Mouse (Mus musculus): ENCODE measurements around the gene Rhpn2. TPM values are rescaled to one million over a fixed set of nuclear protein-coding genes. Genes with fewer than 3 reads are reported as not detected.

Rhpn2 gene
- polyA plus RNA-seq, 1 experiment from 2014 or later: 5.0 TPM

DNA sequence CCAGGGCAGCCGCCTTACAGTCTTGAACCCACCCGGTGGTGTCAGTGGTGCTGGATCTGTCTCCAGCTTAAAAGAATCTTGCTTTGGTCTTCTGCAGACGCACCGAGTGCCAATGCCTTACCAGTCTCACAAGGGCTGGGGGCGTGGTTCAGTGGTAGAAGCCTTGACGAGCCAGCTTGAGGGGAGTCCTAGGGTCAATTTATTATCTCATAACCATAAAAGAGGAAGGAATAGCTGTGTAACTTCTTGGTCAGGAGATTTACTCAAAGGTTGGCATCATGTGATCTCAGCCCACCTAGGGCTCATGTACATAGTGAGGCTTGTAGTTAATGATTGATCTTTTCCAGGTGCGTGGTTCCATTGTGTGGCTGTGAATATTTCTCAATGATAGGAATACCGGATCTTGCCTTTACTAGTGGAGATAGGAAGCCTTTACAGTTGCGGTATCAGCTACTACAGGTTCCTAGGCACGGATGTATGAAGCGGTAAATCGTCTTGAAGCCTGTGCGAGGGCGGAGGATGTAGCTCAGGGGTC, 38.6 kb downstream of the Rhpn2 start:
- Histone ChIP-seq H3K9ac (no peak overlapping the region), H3K4me1 (replicated peaks) (no peaks in the 10 kb centered on the region), H3K9me3 (replicated peaks) (no peaks in the 10 kb centered on the region), H3K4me3 (replicated peaks) (no peak overlapping the region), H3K4me2 (no peak overlapping the region), H3K27me3 (no peaks in the 10 kb centered on the region), H3K27ac (replicated peaks) (no peak overlapping the region), H3K36me3 (replicated peaks) (0 out of 2 replicates have a peak, but pooled peaks cover 3% of the 10 kb centered on the region)
- no peak for ATAC-seq (ENCODE audit: insufficient read depth)
- WGBS (ENCODE audit: insufficient replicate concordance): 71% methylated on average over 14 of the region's 14 CpGs

DNA sequence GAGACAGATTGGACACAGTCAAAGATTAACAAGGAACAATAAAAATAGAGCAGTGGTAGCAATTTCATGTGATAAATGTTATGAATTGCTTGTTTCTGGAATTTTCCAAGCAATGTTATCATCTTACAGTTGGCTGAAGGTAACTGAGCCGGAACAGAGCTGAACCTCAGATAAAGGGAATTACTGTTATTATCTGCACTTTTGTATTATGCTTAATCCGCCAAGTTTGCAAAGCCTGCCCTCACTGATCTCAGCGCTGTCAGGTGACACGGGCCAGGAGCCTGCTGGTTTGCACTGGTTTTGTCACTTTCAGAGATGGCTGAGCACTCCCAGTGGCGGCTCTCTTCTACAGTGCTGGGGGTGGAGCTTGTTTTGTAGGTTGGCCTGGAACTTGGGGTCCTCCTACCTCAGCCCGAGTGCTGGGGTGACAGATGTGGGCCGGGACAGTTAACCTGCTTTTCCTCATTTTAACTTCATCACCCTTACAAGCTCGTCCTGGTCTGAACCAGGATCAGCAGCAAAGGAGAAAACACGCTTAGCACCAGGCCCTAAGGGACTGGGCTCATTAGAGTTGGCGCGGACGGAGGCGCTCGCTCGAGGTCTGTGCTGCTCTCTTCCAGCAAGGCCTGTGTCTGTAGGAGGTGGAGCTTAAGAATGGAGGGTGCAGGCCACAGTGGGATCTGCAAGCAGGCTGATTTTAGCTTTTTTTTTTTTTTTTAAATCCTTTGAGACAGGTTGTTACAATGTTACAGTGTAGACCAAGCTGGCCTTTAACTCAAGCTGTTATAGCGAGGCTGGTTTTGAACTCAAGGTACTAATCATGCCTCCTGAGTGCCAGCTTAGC, 39.4 kb downstream of the Rhpn2 start:
- no peak overlapping the region for H3K4me2 ChIP-seq
- no peaks in the 10 kb centered on the region for H3K4me1 ChIP-seq (replicated peaks)
- no peaks in the 10 kb centered on the region for H3K27me3 ChIP-seq
- no peak for ATAC-seq (ENCODE audit: insufficient read depth)
- H3K9ac ChIP-seq: no peak overlapping the region
- H3K9me3 ChIP-seq (replicated peaks): no peaks in the 10 kb centered on the region
- H3K4me3 ChIP-seq (replicated peaks): no peak overlapping the region
- no peak overlapping the region for H3K27ac ChIP-seq (replicated peaks)
- 0 out of 2 replicates have a peak, but pooled peaks cover under 1% of the 10 kb centered on the region for H3K36me3 ChIP-seq (replicated peaks)
- 56% methylated on average over 16 of the region's 16 CpGs for WGBS (ENCODE audit: insufficient replicate concordance)

DNA sequence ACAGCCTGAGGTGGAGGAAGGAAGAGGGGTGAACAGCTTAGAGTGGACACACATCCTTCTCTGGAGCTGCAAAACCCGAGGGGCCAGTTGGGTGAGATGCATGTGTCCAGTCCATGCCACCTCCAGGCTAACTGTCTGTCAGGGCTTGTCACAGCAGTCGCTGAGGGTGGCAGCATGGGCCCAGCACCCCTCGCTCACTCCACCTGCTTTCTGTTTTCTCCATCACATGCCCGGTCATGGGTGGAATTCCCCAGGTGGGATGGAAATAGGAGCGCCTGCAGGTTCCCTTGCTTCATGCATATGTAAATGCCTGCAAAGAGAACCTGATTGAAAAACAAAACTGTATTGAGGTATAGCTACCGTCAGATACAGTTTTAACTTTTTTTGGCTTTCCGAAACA, 40.3 kb downstream of the Rhpn2 start:
- Histone ChIP-seq H3K4me3 (replicated peaks) (no peak overlapping the region), H3K27me3 (no peaks in the 10 kb centered on the region; the same call in 1 of the 2 replicates), H3K9me3 (replicated peaks) (no peaks in the 10 kb centered on the region), H3K36me3 (replicated peaks) (no peaks in the 10 kb centered on the region), H3K4me1 (replicated peaks) (no peaks in the 10 kb centered on the region; the same call in 1 of the 2 replicates), H3K9ac (no peak overlapping the region), H3K27ac (replicated peaks) (no peak overlapping the region), H3K4me2 (no peak overlapping the region)
- no peak for ATAC-seq (ENCODE audit: insufficient read depth)
- whole genome bisulfite sequencing (ENCODE audit: insufficient replicate concordance): 67% methylated on average over 7 of the region's 7 CpGs

DNA sequence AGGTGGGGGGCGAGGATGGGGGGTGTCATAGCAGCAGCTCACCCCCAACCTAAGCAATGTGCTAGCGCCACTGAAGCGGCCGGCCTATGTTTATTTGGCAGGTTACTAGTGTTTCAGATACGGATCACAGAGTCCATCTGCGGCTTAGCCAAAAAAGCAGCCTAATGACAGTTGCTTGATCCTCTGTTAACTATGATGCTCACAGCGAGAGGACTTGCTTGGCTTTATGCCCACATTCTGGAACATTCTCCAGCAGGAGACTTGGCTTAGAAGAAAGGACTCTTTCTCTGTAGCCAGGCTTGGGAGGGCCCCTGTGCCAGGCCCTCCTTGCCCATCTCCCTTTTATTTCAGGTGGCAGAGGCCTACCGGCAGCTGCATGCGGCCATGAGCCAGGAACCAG, 42.7 kb downstream of the Rhpn2 start:
- Histone ChIP-seq H3K4me2 (no peak overlapping the region), H3K4me1 (replicated peaks) (peaks cover 4% of the 10 kb centered on the region; the same call in 1 of the 2 replicates), H3K27ac (replicated peaks) (no peak overlapping the region), H3K9ac (no peak overlapping the region), H3K27me3 (no peaks in the 10 kb centered on the region; the same call in 1 of the 2 replicates), H3K4me3 (replicated peaks) (no peak overlapping the region), H3K9me3 (replicated peaks) (no peaks in the 10 kb centered on the region), H3K36me3 (replicated peaks) (no peaks in the 10 kb centered on the region)
- ATAC-seq (ENCODE audit: insufficient read depth): no peak
- WGBS (ENCODE audit: insufficient replicate concordance): 80% methylated on average over 9 of the region's 9 CpGs

DNA sequence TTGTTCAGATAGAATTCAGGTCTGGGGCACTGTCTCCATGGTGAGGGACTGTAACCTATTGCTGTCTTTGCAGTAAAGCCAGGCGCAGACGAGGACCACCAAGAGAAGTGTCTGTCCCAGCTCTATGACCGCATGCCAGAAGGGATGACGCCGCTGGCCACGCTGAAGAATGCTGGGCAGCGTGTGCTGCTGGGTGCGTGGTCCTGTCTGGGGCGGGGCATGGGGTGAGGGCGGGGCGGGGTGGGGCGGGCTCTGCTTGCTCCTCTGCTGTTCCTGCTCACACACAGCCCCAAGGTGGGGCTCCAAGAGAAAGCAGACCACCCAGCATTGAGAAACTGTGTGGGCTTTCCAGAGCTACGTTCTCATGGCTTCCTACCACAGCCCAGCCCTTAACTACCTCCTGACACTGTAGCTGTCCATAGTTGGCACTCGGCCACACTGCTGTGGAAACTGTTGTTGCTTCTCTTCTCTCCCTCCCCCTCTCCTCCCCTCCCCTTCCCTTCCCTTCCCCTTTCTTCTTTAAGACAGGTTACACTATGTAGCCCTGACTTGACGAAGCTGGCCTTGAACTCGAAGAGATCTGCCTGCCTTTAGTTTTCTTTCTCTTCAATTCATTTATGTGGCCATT, 45.6 kb downstream of the Rhpn2 start:
- Histone ChIP-seq H3K36me3 (replicated peaks) (peaks cover 3% of the 10 kb centered on the region; the same call in 1 of the 2 replicates), H3K4me3 (replicated peaks) (no peak overlapping the region), H3K27ac (replicated peaks) (no peak overlapping the region), H3K4me2 (no peak overlapping the region), H3K4me1 (replicated peaks) (peaks cover 4% of the 10 kb centered on the region; the same call in 1 of the 2 replicates), H3K27me3 (no peaks in the 10 kb centered on the region; the same call in 1 of the 2 replicates), H3K9me3 (replicated peaks) (no peaks in the 10 kb centered on the region), H3K9ac (no peak overlapping the region)
- no peak for ATAC-seq (ENCODE audit: insufficient read depth)
- 45% methylated on average over 14 of the region's 16 CpGs for WGBS (ENCODE audit: insufficient replicate concordance)

DNA sequence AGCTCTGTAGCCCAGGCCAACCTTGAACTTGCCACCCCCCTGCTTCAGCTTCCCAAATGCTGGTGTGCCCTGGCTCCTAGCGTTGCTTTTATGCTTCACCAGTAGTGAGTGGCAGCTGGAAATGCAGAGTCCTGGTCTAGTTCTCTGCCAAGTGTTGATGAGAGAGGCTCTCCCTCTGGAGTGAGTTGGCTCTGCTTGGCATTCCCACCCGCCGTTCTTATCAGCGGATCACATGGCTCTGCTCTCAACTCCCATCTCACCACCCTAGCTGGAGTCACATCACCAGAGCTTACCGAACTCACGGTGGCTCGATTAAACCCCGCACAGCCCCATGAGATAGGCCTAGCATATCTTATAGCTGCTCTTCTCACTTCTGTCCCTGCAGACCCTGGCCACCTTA, 46.4 kb downstream of the Rhpn2 start:
- H3K9ac ChIP-seq: no peak overlapping the region
- ATAC-seq (ENCODE audit: insufficient read depth): no peak
- peaks cover 4% of the 10 kb centered on the region; the same call in 1 of the 2 replicates for H3K4me1 ChIP-seq (replicated peaks)
- WGBS (ENCODE audit: insufficient replicate concordance): 61% methylated on average over 8 of the region's 8 CpGs
- H3K4me3 ChIP-seq (replicated peaks): no peak overlapping the region
- no peak overlapping the region for H3K4me2 ChIP-seq
- H3K36me3 ChIP-seq (replicated peaks): peaks cover 4% of the 10 kb centered on the region; the same call in 1 of the 2 replicates
- H3K9me3 ChIP-seq (replicated peaks): no peaks in the 10 kb centered on the region
- no peaks in the 10 kb centered on the region; the same call in 1 of the 2 replicates for H3K27me3 ChIP-seq
- no peak overlapping the region for H3K27ac ChIP-seq (replicated peaks)

DNA sequence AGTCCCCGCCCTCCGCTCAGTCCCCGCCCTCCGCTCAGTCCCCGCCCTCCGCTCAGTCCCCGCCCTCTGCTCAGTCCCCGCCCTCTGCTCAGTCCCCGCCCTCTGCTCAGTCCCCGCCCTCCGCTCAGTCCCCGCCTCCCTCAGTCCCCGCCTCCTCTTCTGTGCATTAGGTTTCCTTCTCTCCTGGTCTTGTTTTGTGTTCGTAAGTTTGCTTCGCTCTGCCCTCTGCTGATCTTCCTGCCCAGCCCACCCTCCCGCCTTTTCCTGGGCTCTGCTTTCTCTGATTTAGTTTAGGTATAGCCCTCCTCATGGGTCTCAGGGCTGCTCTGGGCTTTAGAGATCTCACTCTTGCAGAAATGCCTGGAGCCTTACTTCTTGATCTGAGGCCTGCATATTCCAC, 47.9 kb downstream of the Rhpn2 start:
- Histone ChIP-seq H3K9ac (no peak overlapping the region), H3K4me3 (replicated peaks) (no peak overlapping the region), H3K4me2 (no peak overlapping the region), H3K9me3 (replicated peaks) (no peaks in the 10 kb centered on the region), H3K36me3 (replicated peaks) (peaks cover 13% of the 10 kb centered on the region; the same call in 1 of the 2 replicates), H3K4me1 (replicated peaks) (peaks cover 4% of the 10 kb centered on the region; the same call in 1 of the 2 replicates), H3K27ac (replicated peaks) (no peak overlapping the region), H3K27me3 (no peaks in the 10 kb centered on the region; the same call in 1 of the 2 replicates)
- ATAC-seq (ENCODE audit: insufficient read depth): no peak
- WGBS (ENCODE audit: insufficient replicate concordance): 62% methylated on average over 15 of the region's 16 CpGs

DNA sequence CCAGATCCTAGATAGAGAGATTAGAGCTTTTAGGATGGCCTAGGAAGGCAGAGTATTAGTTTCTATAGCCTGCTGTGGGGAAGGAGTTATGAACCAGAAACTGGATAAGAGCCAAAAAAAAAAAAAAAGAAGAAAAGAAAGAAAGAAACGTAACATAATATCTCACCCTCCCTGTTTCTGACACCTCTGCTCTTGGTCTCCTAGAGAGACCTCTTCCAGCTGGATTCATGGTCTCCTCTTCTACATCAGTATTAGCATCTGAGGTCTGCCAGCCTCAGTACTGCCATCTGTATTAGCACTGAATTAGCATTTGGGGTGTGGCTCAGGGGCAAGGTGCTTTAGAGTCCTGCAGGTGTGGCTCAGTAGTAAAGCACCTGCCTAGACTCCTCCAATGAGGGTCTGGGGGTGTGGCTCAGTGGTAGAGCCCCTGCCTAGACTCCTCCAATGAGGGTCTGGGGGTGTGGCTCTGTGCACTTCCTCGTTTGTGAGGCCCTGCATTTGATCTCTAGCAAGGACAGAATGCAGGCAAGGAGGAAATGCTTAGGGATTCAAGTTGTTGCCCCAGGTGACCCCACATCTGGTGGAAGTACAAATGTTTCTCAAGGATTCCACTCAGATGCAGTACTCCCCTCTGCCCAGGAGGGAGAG, 48.9 kb downstream of the Rhpn2 start:
- H3K36me3 ChIP-seq (replicated peaks): peaks cover 13% of the 10 kb centered on the region; the same call in 1 of the 2 replicates
- no peaks in the 10 kb centered on the region for H3K9me3 ChIP-seq (replicated peaks)
- H3K9ac ChIP-seq: no peak overlapping the region
- no peaks in the 10 kb centered on the region; the same call in 1 of the 2 replicates for H3K27me3 ChIP-seq
- 28% methylated on average over 2 of the region's 2 CpGs for WGBS (ENCODE audit: insufficient replicate concordance)
- no peak for ATAC-seq (ENCODE audit: insufficient read depth)
- no peak overlapping the region for H3K4me2 ChIP-seq
- peaks cover 4% of the 10 kb centered on the region; the same call in 1 of the 2 replicates for H3K4me1 ChIP-seq (replicated peaks)
- no peak overlapping the region for H3K4me3 ChIP-seq (replicated peaks)
- H3K27ac ChIP-seq (replicated peaks): no peak overlapping the region

DNA sequence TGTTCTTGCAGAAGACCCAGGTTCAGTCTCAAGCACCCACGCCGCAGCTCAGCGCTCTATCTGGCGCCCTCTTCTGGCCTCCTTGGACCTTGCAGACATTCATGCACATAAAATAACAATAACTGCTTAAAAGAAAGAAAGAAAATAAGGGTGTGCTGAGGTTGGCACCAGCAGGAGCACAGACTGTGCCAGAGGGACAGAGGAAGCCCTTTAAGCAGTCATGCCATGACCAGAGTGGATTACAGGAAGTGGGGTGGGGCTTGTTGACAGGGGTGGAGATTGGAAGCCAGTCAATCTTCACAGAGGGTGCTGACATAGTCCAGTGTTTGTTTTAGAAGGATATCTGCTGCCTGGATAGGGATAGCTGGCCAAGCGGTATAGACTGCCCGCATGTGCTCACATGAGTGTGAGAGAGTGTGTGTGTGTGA, 52.6 kb downstream of the Rhpn2 start:
- Histone ChIP-seq H3K4me2 (no peak overlapping the region), H3K9me3 (replicated peaks) (no peaks in the 10 kb centered on the region), H3K4me3 (replicated peaks) (no peak overlapping the region), H3K27me3 (no peaks in the 10 kb centered on the region), H3K9ac (no peak overlapping the region), H3K4me1 (replicated peaks) (no peaks in the 10 kb centered on the region), H3K36me3 (replicated peaks) (peaks cover 17% of the 10 kb centered on the region), H3K27ac (replicated peaks) (no peak overlapping the region)
- peak; percentile 37; the same call in 1 of the 2 replicates for ATAC-seq (ENCODE audit: insufficient read depth)
- WGBS (ENCODE audit: insufficient replicate concordance): 42% methylated on average over 6 of the region's 6 CpGs

DNA sequence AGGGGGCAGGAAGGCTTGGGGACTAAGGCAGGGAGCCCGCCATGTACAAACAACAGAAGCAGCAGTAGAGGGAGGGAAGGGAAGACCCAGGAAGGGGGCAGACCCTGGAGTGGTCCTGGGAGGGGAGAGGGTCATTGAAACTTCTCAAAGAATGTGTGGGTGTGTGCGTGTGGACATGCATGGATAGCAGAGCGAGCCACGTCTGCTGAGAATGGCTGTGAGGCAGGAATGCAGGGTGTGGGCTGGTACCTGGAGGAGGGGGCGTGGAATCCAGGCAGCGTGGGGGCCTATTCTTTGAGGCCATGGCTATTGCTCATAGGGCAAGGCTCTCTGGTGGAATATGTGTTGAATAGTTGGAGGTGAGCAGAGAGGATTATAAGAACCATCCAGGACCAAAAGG, 54.7 kb downstream of the Rhpn2 start:
- 66% methylated on average over 6 of the region's 6 CpGs for WGBS (ENCODE audit: insufficient replicate concordance)
- no peaks in the 10 kb centered on the region for H3K9me3 ChIP-seq (replicated peaks)
- no peak overlapping the region for H3K4me2 ChIP-seq
- H3K9ac ChIP-seq: no peak overlapping the region
- H3K4me3 ChIP-seq (replicated peaks): no peak overlapping the region
- no peaks in the 10 kb centered on the region for H3K4me1 ChIP-seq (replicated peaks)
- H3K27me3 ChIP-seq: no peaks in the 10 kb centered on the region
- ATAC-seq (ENCODE audit: insufficient read depth): no peak
- H3K27ac ChIP-seq (replicated peaks): no peak overlapping the region
- peaks cover 39% of the 10 kb centered on the region for H3K36me3 ChIP-seq (replicated peaks)
